8 mouse cellular contexts compared by ENCODE assay signal in the genomic region with DNA sequence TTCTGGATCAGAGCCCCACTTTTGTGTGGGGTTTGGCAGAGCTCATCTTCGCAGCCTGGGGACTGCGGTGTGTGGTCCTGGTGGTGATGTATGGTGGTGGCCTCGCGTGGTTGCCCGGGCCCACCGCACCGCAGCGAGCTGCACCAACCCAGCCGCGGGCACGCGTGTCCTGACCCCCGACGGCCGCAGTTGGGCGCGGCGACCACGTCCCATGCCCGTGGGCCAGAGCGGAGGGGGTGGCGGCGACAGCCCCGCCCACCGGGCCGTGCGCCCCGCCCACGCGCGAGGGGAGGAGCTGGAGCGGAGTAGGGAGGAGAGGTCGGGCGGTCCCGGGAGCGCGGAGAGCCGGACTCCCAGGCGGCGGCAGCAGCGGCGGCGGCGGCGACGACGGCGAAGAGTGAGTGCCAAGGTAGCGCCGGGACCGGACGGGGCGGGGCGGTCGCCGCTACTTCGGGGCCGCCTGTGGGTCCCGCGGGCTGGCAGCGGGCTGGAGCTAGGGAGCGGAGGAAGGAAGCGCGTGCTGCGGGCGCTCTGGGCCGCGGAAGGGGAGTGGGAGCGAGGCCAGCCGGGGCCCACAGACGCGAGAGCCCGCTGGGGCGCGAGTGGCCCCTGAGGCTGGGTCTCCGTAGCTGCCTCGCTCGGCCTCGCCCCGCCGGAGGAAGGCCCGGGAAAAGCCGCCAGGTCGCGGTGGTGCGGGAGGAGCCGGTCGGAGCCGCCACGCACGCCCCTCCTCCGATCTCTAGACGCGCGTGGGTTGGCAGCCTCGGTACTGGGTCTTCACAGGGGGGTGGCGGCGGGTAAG. TPM values are rescaled to one million over a fixed set of nuclear protein-coding genes. Genes with fewer than 3 reads are reported as not detected.
DNase-seq lines count a peak whose midpoint lies in the region; ATAC-seq lines count a peak whose summit lies in the region.

Gene Gng12, plus strand, starts transcription at position 279 of the 802 bp plus-strand sequence.

- no peaks in the 10 kb centered on the region for H3K27me3 ChIP-seq in intestine, embryonic 14.5 days (replicated peaks; ENCODE audit: control insufficient read depth, insufficient read depth, low read length)

- no peaks in the 10 kb centered on the region for H3K9me3 ChIP-seq in intestine, embryonic 14.5 days (ENCODE audit: control insufficient read depth, low read length)

- H3K4me2 ChIP-seq in intestine, embryonic 14.5 days (ENCODE audit: low read length): peak within 1 kb of the TSS; percentile 67

- peak within 1 kb of the TSS; percentile 74 for H3K27ac ChIP-seq in intestine, embryonic 14.5 days (ENCODE audit: low read depth)

- WGBS in intestine, embryonic 14.5 days: under 1% methylated on average over 75 of the region's 98 CpGs

- peak within 1 kb of the TSS; percentile 83 for H3K4me3 ChIP-seq in intestine, embryonic 14.5 days (ENCODE audit: low read depth, low read length)

- peak; percentile 95 to 97 for DNase-seq in adrenal gland, adult 18-20 months (ENCODE audit: low spot score in 2 of 2)
- peak; percentile 83 for DNase-seq in embryo, embryonic 11 days
- peak; percentile 90 for DNase-seq in gastrocnemius, postnatal 25 days
- peak; percentile 89 for DNase-seq in intestine, embryonic 14.5 days (ENCODE audit: low spot score)
- peak; percentile 35 to 74 for DNase-seq in left cerebral cortex, postnatal 14 days (ENCODE audit: low spot score in 2 of 2)
- DNase-seq in right cerebral cortex, postnatal 25 days: peak; percentile 79
- DNase-seq in urinary bladder, postnatal 4 days (ENCODE audit: low spot score in 2 of 2): peak; percentile 87 to 90

- intact Hi-C loops in left cerebral cortex, postnatal 14 days (cut with DNase I): loop anchor here (5.0 kb wide), 1 partner anchor 46 kb away; no protein-coding TSS in a partner anchor

- peak within 1 kb of the TSS; percentile 91 for H3K9ac ChIP-seq in intestine, embryonic 14.5 days (ENCODE audit: low read length)

- no peaks in the 10 kb centered on the region for H3K36me3 ChIP-seq in intestine, embryonic 14.5 days (ENCODE audit: control insufficient read depth, insufficient read depth, low read length)

- peaks cover 10% of the 10 kb centered on the region for H3K4me1 ChIP-seq in intestine, embryonic 14.5 days (replicated peaks; ENCODE audit: control insufficient read depth, insufficient read depth, low read length)

- ATAC-seq in intestine, embryonic 14.5 days (replicated peaks; ENCODE audit: low FRiP score, low TSS enrichment, low read depth): peak; percentile 94
- ATAC-seq in megakaryocyte-erythroid progenitor cell, adult 5-6 weeks (replicated peaks; ENCODE audit: low FRiP score, low TSS enrichment, poor library complexity, severe bottlenecking): peak; percentile 68

RNA-seq across cellular contexts. Expression of gene Gng12, which starts in this region (rescaled TPM):
- 10 to 100 TPM; 68.9 to 84.2 TPM for total RNA-seq in adrenal gland, adult 18-20 months (2021)
- total RNA-seq in gastrocnemius, postnatal 25 days (2021): 10 to 100 TPM; 23.8 to 32.3 TPM
- 140 and 144 TPM in 2 replicates for polyA plus RNA-seq in intestine, embryonic 14.5 days (2014; fragmentation: Nextera tagmentation; extraction: Ambion mirVana)
- total RNA-seq in left cerebral cortex, postnatal 14 days (2021): 10 to 100 TPM; 76.0 to 84.7 TPM
- total RNA-seq in megakaryocyte-erythroid progenitor cell, adult 5-6 weeks (2014; fragmentation: Nextera tagmentation): 25.4 and 39.3 TPM in 2 replicates
- 27.8 and 37.5 TPM in 2 replicates for total RNA-seq in megakaryocyte-erythroid progenitor cell, adult 5-6 weeks (2017)

Comparison
In these comparisons a context has a peak if more than half of its experiments do, and no peak if none do; other contexts are left out.
1. Peak in every context shown above with its lines: DNase-seq, ATAC-seq, H3K4me3 ChIP-seq and H3K27ac ChIP-seq.